Mouse (Mus musculus) erythroblast, embryonic 14.5 days (primary cell): ENCODE results near the gene Hddc3.

Source experiments
- GATA1 ChIP-seq: IDR thresholded peaks from 2 replicates; pipeline ENCODE4 v1.6.1; 2012; ENCODE audit warnings: low read length, inconsistent platforms, mixed read lengths
- TAL1 ChIP-seq: IDR thresholded peaks from 3 replicates; pipeline ENCODE4 v1.6.1; 2012; ENCODE audit warnings: low read length, inconsistent platforms, mixed read lengths

DNA sequence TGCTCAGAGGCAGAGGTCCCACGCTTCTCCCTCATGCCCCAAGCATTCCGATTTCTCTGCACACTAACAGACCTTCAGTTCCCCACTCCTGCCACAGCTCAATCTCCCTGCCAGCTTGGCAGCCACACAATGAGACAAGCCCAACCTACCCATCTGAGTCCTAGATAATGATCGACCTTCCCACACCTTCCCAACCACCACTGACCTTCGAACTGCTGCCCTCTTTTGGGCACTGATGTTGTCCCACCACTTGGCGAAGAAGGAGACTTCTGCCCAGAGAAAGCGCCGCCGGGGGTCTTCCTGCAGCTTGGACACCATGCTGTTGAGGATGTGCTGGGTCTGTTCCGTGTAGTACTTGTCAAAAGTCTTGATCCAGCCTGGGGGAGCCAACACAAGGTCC, 25.1 kb downstream of the Hddc3 start:
- TF ChIP-seq GATA1 (no peak), TAL1 (no peak)
